Mouse (Mus musculus): ENCODE data around the gene Gm17359. TPM values are rescaled to one million over a fixed set of nuclear protein-coding genes. Genes with fewer than 3 reads are reported as not detected.

The Gm17359 gene
- polyA plus RNA-seq, 1 experiment: not detected

- Histone ChIP-seq H3K36me3 (ENCODE audit: control insufficient read depth) (no peaks in the 10 kb centered on the region), H3K27me3 (ENCODE audit: control insufficient read depth) (no peaks in the 10 kb centered on the region)
Observed at GRCm38 (mm10) chr3:79333643-79334200, 2.7 kb upstream of the Gm17359 start.

DNA sequence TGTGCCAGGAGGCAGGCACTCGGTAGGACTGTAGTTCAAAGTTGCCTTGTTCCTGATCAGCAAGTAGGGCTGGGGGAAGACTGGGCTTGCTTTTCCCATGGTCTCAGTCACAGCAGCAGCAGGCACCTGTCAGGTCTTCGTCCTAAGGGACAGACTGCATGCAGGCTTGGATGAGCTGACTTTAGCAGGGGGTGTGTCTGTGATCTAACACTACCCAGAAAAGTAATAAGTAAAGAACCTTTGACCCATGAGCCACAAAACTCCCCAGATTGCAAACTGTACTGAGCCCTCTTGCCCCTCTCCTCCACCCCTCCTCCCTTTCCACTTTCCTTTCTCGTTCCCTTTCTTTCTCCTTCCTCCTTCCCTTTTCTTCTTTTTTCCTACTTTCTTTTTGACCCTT is 4.3 kb downstream of the Gm17359 start:
- Histone ChIP-seq H3K36me3 (ENCODE audit: control insufficient read depth) (no peaks in the 10 kb centered on the region), H3K9me3 (ENCODE audit: control insufficient read depth, low read length) (no peaks in the 10 kb centered on the region), H3K4me3 (replicated peaks) (no peak overlapping the region), H3K27me3 (ENCODE audit: control insufficient read depth) (no peaks in the 10 kb centered on the region), H3K4me1 (ENCODE audit: control insufficient read depth) (no peaks in the 10 kb centered on the region)
- TF ChIP-seq GATA1 (IDR thresholded peaks at IDR 0.05; ENCODE audit: low read length): no peak

More at GRCm38 (mm10) chr3:79333643-79334200, 2.7 kb upstream of the Gm17359 start:
- no peaks in the 10 kb centered on the region for H3K9me3 ChIP-seq (ENCODE audit: control insufficient read depth, low read length)
- peaks cover 3% of the 10 kb centered on the region; the same call in 1 of the 2 replicates for H3K4me1 ChIP-seq (ENCODE audit: control insufficient read depth)
- TF ChIP-seq GATA1 (IDR thresholded peaks at IDR 0.05; ENCODE audit: low read length) (no peak), TAL1 (IDR thresholded peaks at IDR 0.05; ENCODE audit: low read length) (no peak)
- no peak overlapping the region for H3K4me3 ChIP-seq (replicated peaks)

GRCm38 (mm10) chr3:79342961-79343735 is 6.7 kb downstream of the Gm17359 start:
- Histone ChIP-seq H3K9me3 (ENCODE audit: control insufficient read depth, low read length) (no peaks in the 10 kb centered on the region), H3K36me3 (ENCODE audit: control insufficient read depth) (no peaks in the 10 kb centered on the region), H3K4me1 (ENCODE audit: control insufficient read depth) (no peaks in the 10 kb centered on the region), H3K4me3 (replicated peaks) (no peak overlapping the region), H3K27me3 (ENCODE audit: control insufficient read depth) (no peaks in the 10 kb centered on the region)
- TF ChIP-seq GATA1 (IDR thresholded peaks at IDR 0.05; ENCODE audit: low read length): no peak
- TF ChIP-seq TAL1 (IDR thresholded peaks at IDR 0.05; ENCODE audit: low read length): no peak

DNA sequence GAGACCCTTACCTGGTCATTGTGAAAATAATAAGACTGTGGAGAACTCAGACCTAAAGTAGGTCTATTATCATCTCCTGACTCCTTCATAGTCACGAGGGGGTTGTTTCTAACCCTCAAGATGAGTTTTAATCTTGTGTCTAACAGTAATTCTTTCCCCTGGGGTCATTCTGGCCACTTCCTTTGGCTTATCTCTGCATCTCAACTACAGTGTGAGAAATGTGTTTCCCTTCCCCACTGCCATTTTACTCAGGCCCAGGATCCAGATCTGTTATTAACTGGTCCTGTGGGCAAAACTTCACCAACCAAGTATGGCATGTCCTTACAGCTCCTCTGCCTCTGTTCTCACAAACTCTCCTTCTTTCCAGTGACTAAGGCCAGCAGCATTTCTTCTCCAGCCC is 12.8 kb downstream of the Gm17359 start:
- H3K4me3 ChIP-seq (replicated peaks): no peak overlapping the region
- H3K9me3 ChIP-seq (ENCODE audit: control insufficient read depth, low read length): no peaks in the 10 kb centered on the region

DNA sequence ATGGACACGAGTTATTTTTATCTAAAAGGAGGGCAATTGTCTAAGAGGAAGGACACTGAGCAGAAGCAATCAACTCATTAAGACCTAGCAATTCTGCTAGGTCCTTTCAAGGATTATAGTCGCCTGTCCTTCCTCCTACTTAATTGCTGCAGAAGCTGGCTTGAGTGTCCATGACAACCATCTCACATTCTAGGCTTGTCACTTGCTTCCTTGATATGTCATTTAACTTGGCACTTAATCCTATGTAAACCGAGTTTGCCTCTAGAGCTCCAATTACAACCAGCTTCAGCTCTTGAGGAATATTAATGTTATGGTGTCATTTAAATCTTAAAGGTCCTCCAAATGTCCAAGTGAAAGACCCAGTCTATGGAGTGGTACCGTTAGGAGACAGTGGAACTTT is 22.3 kb downstream of the Gm17359 start:
- Histone ChIP-seq H3K4me1 (ENCODE audit: control insufficient read depth) (no peaks in the 10 kb centered on the region), H3K36me3 (ENCODE audit: control insufficient read depth) (no peaks in the 10 kb centered on the region), H3K9me3 (ENCODE audit: control insufficient read depth, low read length) (no peaks in the 10 kb centered on the region), H3K4me3 (replicated peaks) (no peak overlapping the region), H3K27me3 (ENCODE audit: control insufficient read depth) (no peaks in the 10 kb centered on the region)
- no peak for TF ChIP-seq GATA1 (IDR thresholded peaks at IDR 0.05; ENCODE audit: low read length)

More for the DNA sequence above, 12.8 kb downstream of the Gm17359 start:
- TF ChIP-seq GATA1 (IDR thresholded peaks at IDR 0.05; ENCODE audit: low read length): no peak
- TF ChIP-seq TAL1 (IDR thresholded peaks at IDR 0.05; ENCODE audit: low read length): no peak
- H3K27me3 ChIP-seq (ENCODE audit: control insufficient read depth): no peaks in the 10 kb centered on the region
- no peaks in the 10 kb centered on the region for H3K4me1 ChIP-seq (ENCODE audit: control insufficient read depth)
- no peaks in the 10 kb centered on the region for H3K36me3 ChIP-seq (ENCODE audit: control insufficient read depth)

GRCm38 (mm10) chr3:79360317-79361101 is 24.0 kb downstream of the Gm17359 start:
- H3K9me3 ChIP-seq (ENCODE audit: control insufficient read depth, low read length): no peaks in the 10 kb centered on the region
- H3K27me3 ChIP-seq (ENCODE audit: control insufficient read depth): no peaks in the 10 kb centered on the region
- H3K36me3 ChIP-seq (ENCODE audit: control insufficient read depth): no peaks in the 10 kb centered on the region
- H3K4me3 ChIP-seq (replicated peaks): no peak overlapping the region
- H3K4me1 ChIP-seq (ENCODE audit: control insufficient read depth): no peaks in the 10 kb centered on the region
- no peak for TF ChIP-seq GATA1 (IDR thresholded peaks at IDR 0.05; ENCODE audit: low read length)
- TF ChIP-seq TAL1 (IDR thresholded peaks at IDR 0.05; ENCODE audit: low read length): no peak

DNA sequence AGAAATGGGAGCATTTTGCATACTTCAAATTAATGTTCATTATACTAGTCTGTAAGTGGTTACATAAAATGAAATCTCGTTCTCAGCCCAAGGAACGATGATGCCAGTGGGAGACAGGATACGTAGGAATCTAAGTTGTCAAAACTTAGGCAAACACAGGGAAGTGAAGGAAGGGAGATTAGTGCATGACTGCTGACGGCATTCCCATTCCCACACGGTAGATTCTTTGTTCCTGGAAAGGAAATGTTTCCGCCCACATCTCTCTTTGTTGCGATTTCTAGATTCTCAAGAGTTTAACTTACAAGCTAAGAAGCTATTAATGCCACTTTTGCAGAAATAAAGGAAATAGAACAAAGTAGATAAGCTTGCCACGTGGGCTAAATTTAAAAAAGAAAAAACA is 29.6 kb downstream of the Gm17359 start:
- Histone ChIP-seq H3K27me3 (ENCODE audit: control insufficient read depth) (no peaks in the 10 kb centered on the region), H3K36me3 (ENCODE audit: control insufficient read depth) (no peaks in the 10 kb centered on the region), H3K9me3 (ENCODE audit: control insufficient read depth, low read length) (no peaks in the 10 kb centered on the region), H3K4me3 (replicated peaks) (no peak overlapping the region), H3K4me1 (ENCODE audit: control insufficient read depth) (no peaks in the 10 kb centered on the region)
- TF ChIP-seq GATA1 (IDR thresholded peaks at IDR 0.05; ENCODE audit: low read length) (no peak), TAL1 (IDR thresholded peaks at IDR 0.05; ENCODE audit: low read length) (no peak)

GRCm38 (mm10) chr3:79368306-79368705 is 31.8 kb downstream of the Gm17359 start:
- Histone ChIP-seq H3K4me3 (replicated peaks) (no peak overlapping the region), H3K36me3 (ENCODE audit: control insufficient read depth) (no peaks in the 10 kb centered on the region), H3K27me3 (ENCODE audit: control insufficient read depth) (no peaks in the 10 kb centered on the region), H3K4me1 (ENCODE audit: control insufficient read depth) (no peaks in the 10 kb centered on the region), H3K9me3 (ENCODE audit: control insufficient read depth, low read length) (no peaks in the 10 kb centered on the region)
- no peak for TF ChIP-seq TAL1 (IDR thresholded peaks at IDR 0.05; ENCODE audit: low read length)
- no peak for TF ChIP-seq GATA1 (IDR thresholded peaks at IDR 0.05; ENCODE audit: low read length)

- no peak overlapping the region for H3K4me3 ChIP-seq (replicated peaks)
- H3K36me3 ChIP-seq (ENCODE audit: control insufficient read depth): no peaks in the 10 kb centered on the region
- no peaks in the 10 kb centered on the region for H3K9me3 ChIP-seq (ENCODE audit: control insufficient read depth, low read length)
- no peak for TF ChIP-seq GATA1 (IDR thresholded peaks at IDR 0.05; ENCODE audit: low read length)
- TF ChIP-seq TAL1 (IDR thresholded peaks at IDR 0.05; ENCODE audit: low read length): no peak
- no peaks in the 10 kb centered on the region for H3K27me3 ChIP-seq (ENCODE audit: control insufficient read depth)
- no peaks in the 10 kb centered on the region for H3K4me1 ChIP-seq (ENCODE audit: control insufficient read depth)
Observed at GRCm38 (mm10) chr3:79370385-79370929, 34.0 kb downstream of the Gm17359 start.

All from erythroblast, embryonic 14.5 days (primary cell).